Mouse (Mus musculus) spleen, adult 18-20 months (tissue): ENCODE measurements around the gene Cdc5l.
"Not testable (repeated sequence)": the region's sequence is repeated elsewhere in the genome, so short reads cannot be mapped to it uniquely, and the experiment has no call there.

Experiments
- DNase-seq, 2 experiments: peaks; one replicate each; pipeline ENCODE4 v3.0.0; 2022; ENCODE audit warnings: mixed read lengths in 2 of 2

Gene Cdc5l

DNA sequence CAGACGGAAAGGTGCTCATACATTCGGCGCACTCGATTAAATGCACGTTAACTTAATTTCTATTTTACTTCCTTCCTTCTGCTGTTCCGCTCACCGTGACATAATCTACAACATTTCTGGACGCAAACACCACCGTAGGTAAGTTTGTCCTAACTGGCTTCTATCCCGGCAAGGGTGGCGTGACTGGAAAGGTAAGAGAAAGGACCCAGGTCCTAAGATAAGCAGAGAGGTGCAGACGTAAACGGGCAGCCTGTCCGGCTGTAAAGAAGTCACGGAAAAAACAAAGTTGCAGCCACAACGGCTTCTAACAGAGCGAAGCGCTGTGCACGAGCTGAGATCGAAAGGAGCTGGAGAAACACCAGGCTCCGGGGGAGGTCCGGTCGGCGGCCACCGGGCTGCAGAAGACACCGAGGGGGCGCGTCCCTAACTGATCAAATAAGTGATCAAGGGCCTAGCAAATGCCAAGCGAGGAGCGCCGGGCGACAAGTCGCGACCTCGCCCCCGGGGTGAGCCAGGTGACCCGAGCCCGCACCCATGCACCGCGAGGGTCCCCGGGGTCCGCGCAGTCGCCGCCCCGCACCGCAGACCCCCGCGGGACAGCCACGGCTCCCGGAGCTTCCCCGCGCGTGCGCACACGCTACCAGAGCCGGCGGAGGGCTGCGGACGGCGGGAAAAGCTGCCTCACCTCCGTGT, 685 bp downstream of the Cdc5l start:
- no peak for DNase-seq

DNA sequence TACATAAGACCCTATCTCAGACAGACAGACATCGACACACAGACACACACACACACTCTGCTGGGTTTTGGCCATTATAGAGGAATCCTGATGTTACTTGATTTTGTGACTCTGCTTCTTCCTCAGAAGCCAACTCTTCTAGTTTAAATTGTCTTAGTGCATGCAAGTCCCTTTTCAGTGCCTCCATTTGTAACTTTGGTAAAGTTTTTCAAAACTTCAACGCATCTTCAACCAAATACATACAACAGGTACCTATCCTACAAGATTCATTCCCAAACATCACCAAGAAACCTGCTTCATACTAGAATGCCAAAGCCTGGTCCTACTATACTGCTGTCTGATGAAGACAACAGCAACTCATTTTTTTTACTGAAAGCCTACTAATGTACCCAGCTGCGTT, 1.5 kb downstream of the Cdc5l start:
- DNase-seq, result no peak

DNA sequence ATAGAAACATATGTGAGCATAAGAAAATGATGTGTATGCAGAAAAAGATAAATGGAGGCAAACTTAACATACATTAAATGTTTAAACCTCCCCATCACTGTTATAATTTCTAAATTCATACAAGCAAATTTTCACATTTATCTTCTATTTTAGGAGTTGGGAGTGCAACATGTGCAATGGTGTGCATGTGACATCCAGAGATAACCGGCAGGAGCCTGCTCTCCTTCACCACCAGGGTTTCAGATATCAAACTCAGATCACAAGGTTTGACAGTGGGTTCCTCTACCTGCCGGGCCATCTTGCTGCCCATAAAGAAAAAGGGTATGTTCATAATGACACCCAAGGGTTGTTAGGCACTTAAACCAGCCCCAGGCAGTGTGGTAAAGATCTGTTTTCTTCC, 16.1 kb downstream of the Cdc5l start:
- DNase-seq, result no peak

DNA sequence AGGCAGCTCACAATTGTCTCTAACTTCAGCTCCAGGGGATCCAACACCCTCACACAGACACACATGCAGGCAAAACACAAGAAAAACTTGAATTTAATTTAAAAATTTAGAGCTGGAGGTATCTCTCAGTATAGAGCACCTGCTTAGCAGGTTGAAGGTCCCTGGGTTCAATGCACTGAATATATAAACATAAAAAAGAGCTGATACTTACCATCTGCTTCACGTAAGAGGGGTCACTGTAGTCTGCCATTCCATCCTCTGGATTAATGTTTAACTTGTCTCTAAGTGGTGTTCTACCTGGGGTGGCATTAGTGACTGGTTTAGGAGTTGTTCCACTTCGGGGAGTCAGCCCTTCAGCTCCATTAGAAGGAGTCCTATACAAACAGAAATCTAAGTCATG, 21.9 kb downstream of the Cdc5l start:
- not testable (repeated sequence) for DNase-seq

DNA sequence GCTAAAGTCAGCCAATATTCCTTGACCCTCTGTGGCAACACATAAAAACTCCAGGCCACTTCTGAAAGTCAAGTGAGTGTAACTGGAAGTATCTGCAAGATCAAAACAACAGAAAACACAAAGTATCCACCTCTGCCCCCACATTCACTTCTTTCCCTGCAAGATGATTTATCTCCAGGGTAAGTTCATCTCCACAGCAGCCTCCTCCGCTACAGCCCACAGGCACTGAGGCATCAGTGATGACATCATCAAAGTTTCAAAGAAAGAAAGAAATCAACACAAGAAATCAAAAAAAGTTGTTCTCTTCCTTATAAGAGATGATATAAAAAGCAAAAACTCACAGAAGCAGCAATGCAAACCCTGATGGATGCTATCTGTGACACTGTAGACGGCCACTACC, 24.8 kb downstream of the Cdc5l start:
- DNase-seq, result no peak

DNA sequence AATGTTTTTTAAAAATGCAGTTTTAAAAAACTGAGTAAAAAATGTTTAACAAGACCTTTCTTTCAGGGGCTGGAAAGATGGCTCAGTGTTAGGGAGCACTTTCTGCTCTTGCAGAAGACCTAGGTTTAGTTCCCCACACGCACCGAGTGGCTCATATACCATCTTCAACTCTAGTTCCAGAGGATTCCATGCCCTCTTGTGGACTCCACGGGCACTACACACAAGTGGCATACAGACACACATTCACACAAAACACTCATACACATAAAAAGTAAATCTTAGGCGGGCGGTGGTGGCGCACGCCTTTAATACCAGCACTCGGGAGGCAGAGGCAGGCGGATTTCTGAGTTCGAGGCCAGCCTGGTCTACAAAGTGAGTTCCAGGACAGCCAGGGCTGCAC, 27.3 kb downstream of the Cdc5l start:
- no peak for DNase-seq

DNA sequence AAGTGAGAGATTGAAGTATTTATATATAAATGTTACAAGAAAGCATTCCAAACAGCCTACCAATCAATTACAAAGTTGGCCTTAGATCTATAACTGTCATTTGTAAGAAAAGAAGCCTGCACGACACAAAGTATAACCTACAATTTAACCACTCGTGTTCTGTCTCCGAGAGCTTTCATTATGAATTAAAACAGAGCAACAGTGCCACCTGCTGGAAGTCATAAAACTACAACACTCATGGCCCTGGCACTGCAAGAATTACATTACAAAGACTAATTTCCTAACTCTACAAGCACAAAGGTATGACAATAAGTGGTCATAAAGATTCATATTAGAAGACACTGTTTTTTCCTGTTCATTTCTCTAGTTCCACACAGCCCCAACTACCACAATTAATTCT, 30.3 kb downstream of the Cdc5l start:
- peak in 1 of 2 experiments; percentile 19 for DNase-seq

DNA sequence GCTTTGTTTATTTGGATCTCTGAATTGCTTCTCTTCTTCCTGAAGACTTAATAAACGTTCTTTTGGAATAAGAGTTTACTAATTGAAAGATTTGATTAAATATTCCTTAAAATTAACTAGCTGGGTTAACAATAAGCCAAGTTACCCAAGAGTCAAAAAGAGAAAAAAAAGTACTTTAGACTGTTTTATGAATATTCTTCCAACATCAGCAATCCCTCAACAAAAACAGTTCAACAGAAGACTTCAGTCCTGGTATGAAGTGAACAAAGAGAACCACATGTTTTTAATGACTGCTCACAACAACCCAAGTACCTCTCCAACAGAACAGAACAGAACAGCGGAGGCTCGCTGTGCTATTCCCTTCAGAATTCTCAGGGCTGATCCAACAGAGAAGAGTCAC, 30.9 kb downstream of the Cdc5l start:
- DNase-seq, result no peak

DNA sequence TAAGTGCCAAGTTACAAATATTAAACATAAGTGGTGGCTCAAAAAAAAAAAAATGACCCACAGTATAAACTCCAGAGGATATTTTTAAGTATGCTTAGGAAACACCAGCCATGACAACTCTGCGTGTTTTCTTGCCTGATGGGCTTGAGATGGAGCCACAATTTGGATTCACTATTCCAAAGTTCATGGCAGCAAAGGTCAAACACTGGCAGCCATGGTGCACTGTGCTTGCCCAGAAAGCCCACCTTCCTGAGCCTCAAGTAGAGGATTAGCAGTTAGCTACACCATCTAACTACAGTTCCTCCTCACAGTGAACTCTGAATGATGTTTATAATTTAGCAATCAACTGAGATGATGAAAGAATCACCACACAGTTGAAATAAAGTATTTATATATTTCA, 31.4 kb downstream of the Cdc5l start:
- DNase-seq, result no peak

DNA sequence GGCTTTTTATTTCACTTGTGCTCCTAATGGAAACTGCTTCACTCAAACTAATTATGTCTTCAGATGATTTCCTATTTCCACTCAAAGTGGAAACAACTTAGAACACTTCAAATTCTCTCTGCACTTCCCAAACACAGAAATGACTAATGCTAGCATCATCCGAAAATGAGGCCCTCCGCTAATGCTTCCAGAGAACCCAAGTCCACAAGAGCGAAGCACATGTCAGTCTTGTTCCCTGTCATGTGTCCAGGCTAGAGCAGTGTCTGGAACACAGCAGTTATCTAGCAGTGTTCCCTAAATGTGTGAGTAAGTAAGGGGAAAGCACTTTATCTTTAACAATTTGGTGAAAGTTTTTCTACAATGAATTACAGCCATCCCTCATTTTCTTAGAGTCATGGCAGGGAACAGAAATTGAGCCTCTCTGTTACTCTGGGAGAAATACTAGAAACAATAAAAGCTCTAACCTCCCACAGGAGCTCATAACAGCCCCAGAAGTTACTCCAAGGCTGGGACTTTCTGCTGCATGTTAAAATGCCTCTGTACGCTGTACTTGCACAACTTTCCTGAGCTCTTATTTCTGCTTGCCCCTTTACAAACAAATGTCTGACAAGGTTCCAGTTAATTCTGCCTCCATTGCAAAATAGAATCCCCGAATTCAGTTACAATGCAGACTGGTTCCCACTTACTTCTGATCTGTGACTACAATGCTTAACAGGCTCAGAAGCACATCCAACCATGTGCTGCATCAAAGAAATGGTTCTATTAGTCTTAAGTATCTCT, 32.2 kb downstream of the Cdc5l start:
- DNase-seq, result no peak

DNA sequence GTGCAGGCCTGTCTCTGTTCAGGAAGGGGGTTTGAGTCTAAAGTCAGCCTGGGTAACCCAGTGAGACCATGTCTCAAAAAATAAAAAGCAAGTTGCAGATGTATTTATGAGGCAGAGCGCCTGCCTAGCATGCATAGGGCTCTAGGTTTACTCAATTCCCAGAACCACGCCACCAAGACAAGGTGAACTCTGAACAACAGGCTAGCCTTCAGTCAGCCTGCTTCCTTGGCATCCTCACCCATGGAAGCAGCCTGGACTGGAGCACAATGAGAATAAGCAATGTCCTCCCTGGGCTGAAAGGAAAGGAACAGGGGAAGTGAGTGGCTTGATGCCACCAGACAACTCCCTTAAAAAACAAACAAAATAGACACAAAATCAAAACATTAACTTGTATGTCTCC, 35.5 kb downstream of the Cdc5l start:
- DNase-seq, result no peak

DNA sequence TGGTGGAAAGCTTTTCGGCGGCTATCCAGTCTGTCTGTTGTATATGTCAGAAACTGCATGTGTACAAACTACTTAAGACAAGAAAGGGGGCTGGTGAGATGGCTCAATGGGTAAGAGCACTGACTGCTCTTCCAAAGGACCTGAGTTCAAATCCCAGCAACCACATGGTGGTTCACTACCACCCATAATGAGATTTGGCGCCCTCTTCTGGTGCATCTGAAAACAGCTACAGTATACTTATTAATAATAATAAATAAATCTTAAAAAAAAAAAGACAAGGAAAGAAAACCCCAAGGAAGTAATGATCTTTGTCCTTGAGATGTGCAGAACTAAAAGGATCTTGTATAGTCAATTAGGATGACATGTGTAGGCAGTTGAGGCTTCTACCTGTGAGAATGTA, 36.0 kb downstream of the Cdc5l start:
- DNase-seq, result no peak

DNA sequence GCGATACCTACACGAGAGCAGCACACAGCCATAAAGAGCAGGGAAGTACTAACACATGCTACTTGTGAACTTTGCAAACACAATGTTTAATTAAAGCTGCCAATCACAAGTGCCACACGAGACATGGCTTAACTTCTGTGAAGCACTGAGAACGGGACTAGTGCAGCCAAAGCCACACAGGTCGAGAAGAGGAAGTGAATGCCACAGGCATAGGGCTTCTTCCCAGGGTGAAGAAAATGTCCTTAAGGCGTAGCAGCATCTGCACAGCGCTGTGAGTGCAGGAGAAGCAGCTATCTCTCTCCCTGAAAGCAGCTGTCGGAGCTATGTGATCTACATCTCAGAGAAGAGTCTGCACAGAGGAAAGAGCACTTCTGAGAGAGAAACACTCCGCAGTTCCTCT, 38.9 kb downstream of the Cdc5l start:
- DNase-seq, result no peak

DNA sequence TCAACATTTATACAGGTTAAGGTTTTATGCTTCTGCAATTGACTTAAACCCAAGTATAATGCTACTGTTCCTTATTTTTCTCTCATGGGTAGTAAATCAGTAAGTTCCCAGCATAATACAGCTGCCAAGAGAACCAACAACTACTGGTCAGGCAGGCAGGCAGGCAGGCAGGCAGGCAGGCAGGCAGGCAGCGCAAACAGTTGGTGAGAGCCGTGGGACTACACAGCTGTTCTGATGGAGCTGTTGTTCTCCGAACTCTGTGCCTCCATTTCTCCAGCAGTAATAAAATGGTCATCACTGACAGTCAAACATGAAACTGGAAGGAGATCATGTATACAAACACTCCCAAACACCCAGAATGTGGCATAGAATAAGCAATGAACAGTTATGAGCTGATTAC, 39.8 kb downstream of the Cdc5l start:
- DNase-seq, result no peak

DNA sequence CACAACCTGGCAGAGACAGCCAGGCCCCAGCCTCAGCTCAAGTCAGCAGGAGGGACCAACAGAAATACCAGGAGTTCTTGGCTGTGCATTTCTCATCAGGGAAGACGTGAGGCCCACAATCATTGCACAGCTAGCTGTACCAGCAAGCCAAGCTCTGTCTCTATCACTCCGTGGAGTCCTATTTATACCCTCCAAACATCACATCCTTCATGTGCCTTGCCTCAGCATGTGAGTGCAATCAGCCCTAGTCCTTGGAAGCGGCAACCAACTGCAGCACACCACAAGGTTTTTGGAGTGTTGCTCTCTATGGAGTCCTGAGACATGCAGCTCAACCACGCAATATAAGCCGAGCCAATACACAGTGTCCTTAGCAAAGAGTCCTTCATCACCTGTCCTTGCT, 43.6 kb downstream of the Cdc5l start:
- no peak for DNase-seq

DNA sequence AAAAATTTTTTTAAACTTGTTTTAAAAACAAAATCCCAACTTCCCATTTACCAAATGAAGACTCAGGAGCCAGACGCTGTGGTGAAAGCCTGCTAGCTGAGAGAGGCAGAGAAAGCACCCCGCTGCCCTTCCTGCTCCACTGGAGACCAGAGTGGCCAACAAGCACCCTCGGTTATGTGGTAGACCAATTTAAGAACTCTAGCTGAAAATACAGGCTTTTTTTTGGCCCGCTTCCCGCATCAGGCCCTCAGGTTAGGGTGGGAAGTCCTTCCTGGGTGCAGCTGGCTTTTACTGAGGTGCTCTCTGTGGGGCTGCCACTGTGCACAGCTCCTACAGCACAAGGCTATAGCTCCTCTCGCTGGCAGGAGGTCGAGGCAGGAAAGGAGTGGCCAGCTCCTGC, 46.6 kb downstream of the Cdc5l start:
- DNase-seq, result no peak

DNA sequence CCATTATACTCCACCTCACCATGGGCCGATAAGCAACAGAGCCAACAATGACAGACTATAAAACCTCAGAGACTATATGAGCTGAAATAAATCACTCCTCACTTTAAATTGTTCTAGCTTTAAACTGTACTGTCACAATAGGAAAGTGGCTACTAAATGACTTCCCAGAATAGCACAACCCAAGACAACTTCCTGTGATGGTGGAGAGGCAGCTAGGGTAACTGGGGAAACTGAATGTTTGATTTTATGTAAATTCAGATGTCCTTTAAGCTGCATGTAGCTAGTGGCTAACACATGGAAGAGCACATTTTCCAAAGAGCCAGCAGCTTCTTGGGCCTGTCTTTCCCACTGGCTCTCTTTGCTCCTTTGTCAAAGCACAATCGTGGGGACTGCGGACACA, 50.2 kb downstream of the Cdc5l start:
- no peak for DNase-seq

DNA sequence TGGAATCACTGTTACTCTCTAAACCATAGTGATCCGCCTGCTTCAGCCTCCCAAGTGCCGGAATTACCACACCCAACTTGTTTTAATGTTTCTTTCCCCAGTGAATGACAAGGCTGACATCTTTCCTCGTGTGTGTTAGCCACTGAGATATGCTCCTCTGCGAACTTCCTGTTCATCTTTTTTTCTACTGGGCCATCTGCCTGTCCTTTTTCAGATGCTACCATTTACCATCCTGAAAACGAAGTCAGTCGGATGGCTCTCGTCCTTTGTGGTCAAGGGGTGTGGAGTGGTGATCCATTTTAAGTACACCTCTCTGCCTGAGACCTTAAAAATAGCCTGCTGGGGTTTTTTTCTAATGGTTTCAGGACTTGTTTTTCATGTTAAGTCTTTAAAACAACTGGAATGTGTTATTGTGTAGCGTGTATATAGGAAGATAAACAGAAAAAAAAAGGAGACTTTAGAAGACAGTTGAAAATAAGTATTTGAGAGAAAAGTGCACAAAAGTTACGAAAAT, 54.2 kb downstream of the Cdc5l start:
- DNase-seq, result no peak

DNA sequence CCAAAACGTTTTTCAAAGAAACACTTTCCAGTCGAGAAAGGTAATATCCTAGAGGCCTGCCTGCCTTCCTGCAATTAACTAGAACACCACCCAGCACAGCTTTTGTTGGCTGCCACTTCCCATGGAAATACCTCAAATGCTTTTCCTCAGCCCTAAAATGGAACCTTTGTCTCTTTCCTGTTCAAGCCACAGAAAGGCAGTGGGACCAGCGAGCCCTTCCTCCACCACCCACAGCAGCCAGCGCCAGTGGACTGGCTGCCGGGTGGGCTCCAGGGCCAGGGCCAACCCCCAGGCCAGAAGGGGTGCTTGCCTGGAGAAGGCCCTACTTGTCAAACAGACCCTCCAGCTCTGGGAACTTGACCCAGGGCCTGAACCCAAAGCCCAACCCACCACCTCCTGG, 56.2 kb downstream of the Cdc5l start:
- DNase-seq, result no peak

DNA sequence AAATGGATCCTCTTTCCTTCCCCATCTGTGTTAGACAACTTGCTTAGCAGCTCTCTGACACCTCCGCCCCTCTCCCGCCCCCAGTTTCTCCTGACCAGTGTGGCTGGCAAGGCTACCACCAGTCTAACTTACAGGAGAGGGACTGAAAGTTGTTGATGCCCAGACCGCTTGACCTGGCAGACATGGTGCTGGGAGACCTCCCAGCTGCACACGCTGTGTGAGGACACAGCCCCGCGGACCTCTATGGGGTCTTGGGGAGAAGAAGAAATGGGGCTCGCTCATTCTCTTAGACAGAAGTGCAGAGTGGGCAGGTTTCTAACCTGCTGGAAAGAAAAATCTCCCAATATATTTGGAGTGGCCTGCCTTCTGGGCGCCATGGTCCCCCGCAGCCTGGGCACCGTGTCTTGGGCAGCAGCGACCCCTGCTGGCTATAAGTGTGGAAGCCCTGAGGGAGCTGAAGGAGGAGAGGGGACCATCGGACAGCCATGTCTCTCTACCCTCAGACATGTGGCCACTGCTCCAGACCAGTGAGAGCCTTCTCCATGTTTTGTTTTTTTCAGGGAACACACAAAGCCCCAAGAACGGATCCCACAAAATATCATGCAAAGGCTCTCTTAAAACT, 59.4 kb downstream of the Cdc5l start:
- DNase-seq, result peak; percentile 16 to 69

DNA sequence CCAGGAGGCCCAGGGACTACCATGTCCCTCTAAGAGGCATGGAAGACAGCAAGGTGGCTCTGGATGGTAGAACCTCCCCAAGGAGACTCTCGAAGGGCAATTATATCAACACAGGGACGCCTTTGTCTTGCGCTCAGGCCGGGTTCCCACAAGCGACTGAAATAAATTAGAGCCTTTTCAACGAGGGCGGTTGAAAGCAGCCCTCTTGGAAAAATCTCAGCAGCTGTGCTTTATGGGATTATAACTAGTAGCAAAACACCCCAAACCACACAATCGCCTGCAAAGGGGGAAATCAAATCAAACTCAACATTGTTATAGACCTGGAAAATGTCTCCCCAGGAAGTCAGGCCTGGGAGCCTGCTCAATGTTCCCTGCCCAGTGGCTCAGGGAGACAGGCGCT, 62.5 kb downstream of the Cdc5l start:
- no peak for DNase-seq

DNA sequence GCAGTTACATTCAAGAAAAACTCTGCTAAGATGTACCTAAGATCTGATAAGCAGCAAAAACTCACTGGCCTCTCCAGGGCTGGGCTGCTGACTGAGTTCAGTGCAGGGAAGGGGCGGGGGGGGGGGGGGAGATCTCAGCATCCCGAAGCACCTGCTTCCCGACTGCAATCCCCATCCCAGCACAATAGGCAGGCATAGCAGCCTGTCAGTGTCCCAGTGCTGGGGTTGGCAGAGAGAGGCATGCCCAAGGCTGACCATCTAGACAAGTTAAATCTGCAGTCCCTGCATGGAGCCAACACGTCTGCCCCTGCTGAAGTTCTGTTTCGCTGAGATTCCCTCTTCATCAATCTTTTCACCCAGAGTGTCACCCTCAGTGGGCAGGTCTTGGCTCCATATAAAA, 63.0 kb downstream of the Cdc5l start:
- no peak for DNase-seq

DNA sequence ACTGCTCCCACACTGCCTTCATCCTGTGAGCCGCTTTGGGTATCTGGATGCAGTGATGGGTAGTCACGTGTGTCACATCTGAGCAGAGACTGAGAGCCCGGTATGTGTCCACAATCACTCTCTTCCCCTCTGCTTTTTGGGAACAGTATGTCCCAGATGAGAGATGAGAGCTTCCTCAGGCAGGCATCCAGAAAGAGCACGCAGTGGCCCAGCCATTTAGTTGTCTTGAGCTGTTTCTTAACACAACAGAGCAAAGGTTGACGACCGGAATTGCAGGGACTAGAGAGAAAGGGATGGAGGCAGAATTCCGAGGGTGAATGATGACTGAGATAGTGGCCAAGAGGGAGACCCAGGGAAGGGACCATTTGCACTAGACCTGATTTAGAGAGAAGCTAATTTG, 68.7 kb downstream of the Cdc5l start:
- DNase-seq, result no peak

DNA sequence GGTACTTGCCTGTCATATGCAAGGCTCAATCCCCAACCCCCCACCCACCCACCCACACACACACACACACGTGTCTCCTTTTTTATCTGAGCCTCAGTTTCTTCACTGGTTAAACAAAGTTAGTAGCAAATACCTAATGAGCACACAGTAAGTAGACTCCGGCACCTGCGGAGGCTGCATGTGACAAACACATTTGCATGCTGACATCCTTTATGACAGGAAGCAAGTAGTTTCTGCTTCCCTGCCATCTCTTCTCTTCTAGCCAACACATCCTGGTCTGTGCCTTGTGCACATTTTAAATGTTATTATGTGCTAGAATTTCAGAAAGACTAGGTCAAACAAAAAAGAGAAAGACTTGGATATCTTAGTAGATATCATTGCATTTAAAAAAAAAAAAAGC, 72.6 kb downstream of the Cdc5l start:
- DNase-seq, result no peak
